Mouse (Mus musculus) heart, embryonic 15.5 days (tissue): ENCODE measurements around the gene Tada1. TPM values are rescaled to one million over a fixed set of nuclear protein-coding genes. Genes with fewer than 3 reads are reported as not detected.

Experiments used
- ATAC-seq: fragments of 200-750 bp; cut with Nextera tagmentation; replicated peaks from 2 replicates; pipeline ENCODE4 v1.8.0; 2017; ENCODE audit warnings: low read depth, moderate TSS enrichment; ENCODE audit not compliant: insufficient number of reproducible peaks, insufficient read depth, low FRiP score
- H3K27ac ChIP-seq: fragments of 300-500 bp; sonication (generic); 2 replicates; pipeline ENCODE4 v1.5.1; 2015; ENCODE audit warnings: mild to moderate bottlenecking, inconsistent platforms
- H3K27me3 ChIP-seq: fragments of 300-500 bp; sonication (generic); 2 replicates; pipeline ENCODE4 v1.6.1; 2015; ENCODE audit warnings: inconsistent platforms
- H3K36me3 ChIP-seq: fragments of 300-500 bp; sonication (generic); 2 replicates; pipeline ENCODE4 v1.6.1; 2015; ENCODE audit warnings: mild to moderate bottlenecking, inconsistent platforms
- H3K4me1 ChIP-seq: fragments of 300-500 bp; sonication (generic); replicated peaks from 2 replicates; pipeline ENCODE4 v1.6.1; 2015; ENCODE audit warnings: inconsistent platforms
- H3K4me2 ChIP-seq: fragments of 300-500 bp; sonication (generic); 2 replicates; pipeline ENCODE4 v1.6.1; 2015; ENCODE audit warnings: inconsistent platforms, mild to moderate bottlenecking, moderate library complexity
- H3K4me3 ChIP-seq: fragments of 300-500 bp; sonication (generic); 2 replicates; pipeline ENCODE4 v1.5.1; 2015; ENCODE audit warnings: mild to moderate bottlenecking, inconsistent platforms
- H3K9ac ChIP-seq: fragments of 300-500 bp; sonication (generic); 2 replicates; pipeline ENCODE4 v1.6.1; 2015; ENCODE audit warnings: mild to moderate bottlenecking, inconsistent platforms
- H3K9me3 ChIP-seq: fragments of 300-500 bp; sonication (generic); replicated peaks from 2 replicates; pipeline ENCODE4 v1.6.1; 2016; ENCODE audit warnings: inconsistent platforms
- WGBS: fragments of 180-500 bp; shearing (Covaris S2); methylation state at CpG from one replicate; pipeline ENCODE4 v1.1.7; 2015; ENCODE audit warnings: mixed read lengths; 5-methylcytosine and 5-hydroxymethylcytosine counted together
- polyA plus RNA-seq: library from polyadenylated mRNA; unstranded; fragments of >200 nt; fragmentation: Nextera tagmentation; extraction: Ambion mirVana; gene quantifications from 2 replicates; pipeline ENCODE4 v1.2.1, GENCODE M21; 2015

The Tada1 gene
- polyA plus RNA-seq, 1 experiment from 2014 or later, result 27.5 TPM

GRCm38 (mm10) chr1:166360157-166360855, 18.6 kb upstream of the Tada1 start:
- H3K36me3 ChIP-seq, result no peaks in the 10 kb centered on the region
- no peaks in the 10 kb centered on the region for H3K9me3 ChIP-seq
- peaks cover 5% of the 10 kb centered on the region; the same call in 1 of the 2 replicates for H3K27me3 ChIP-seq
- 23% methylated on average over 14 of the region's 14 CpGs for WGBS
- H3K4me1 ChIP-seq, result no peaks in the 10 kb centered on the region
- peak; percentile 62; the same call in 1 of the 2 replicates for ATAC-seq
- no peak overlapping the region for H3K9ac ChIP-seq
- H3K4me3 ChIP-seq, result no peak overlapping the region
- no peak overlapping the region for H3K4me2 ChIP-seq
- H3K27ac ChIP-seq, result no peak overlapping the region

GRCm38 (mm10) chr1:166360896-166361295, 18.0 kb upstream of the Tada1 start:
- 75% methylated on average over 5 of the region's 5 CpGs for WGBS
- H3K4me3 ChIP-seq, result no peak overlapping the region
- no peak for ATAC-seq

GRCm38 (mm10) chr1:166361842-166362241, 17.1 kb upstream of the Tada1 start:
- Histone ChIP-seq H3K27ac (no peak overlapping the region), H3K36me3 (no peaks in the 10 kb centered on the region), H3K4me1 (no peaks in the 10 kb centered on the region), H3K27me3 (peaks cover 5% of the 10 kb centered on the region; the same call in 1 of the 2 replicates), H3K4me2 (no peak overlapping the region), H3K9me3 (no peaks in the 10 kb centered on the region), H3K9ac (no peak overlapping the region), H3K4me3 (no peak overlapping the region)
- ATAC-seq, result no peak
- 69% methylated on average over 3 of the region's 3 CpGs for WGBS

More at GRCm38 (mm10) chr1:166360896-166361295, 18.0 kb upstream of the Tada1 start:
- no peak overlapping the region for H3K27ac ChIP-seq
- H3K36me3 ChIP-seq, result no peaks in the 10 kb centered on the region
- H3K4me2 ChIP-seq, result no peak overlapping the region
- no peaks in the 10 kb centered on the region for H3K9me3 ChIP-seq
- peaks cover 5% of the 10 kb centered on the region; the same call in 1 of the 2 replicates for H3K27me3 ChIP-seq
- H3K9ac ChIP-seq, result no peak overlapping the region
- no peaks in the 10 kb centered on the region for H3K4me1 ChIP-seq

DNA sequence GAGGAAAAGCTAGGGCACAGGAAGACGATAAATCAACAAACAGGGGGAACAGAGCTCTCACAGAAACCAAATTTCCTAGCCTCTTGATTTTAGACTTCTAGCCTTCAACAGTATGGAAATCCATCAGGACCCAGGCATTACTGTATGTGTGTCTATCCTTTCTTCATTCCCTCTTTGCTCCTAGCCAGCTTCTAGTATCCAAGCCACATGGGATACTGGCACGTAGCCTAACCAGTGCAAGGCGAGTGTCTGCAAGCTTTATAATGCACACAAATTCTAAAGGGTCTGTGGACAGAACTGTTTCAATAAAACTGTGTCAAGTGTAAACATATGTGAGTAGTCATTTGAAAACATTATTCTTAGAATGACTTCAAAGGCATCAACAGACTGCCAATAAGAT, 16.2 kb upstream of the Tada1 start:
- 74% methylated on average over 3 of the region's 3 CpGs for WGBS
- no peaks in the 10 kb centered on the region for H3K36me3 ChIP-seq
- H3K4me1 ChIP-seq, result no peaks in the 10 kb centered on the region
- no peak for ATAC-seq
- no peaks in the 10 kb centered on the region for H3K9me3 ChIP-seq
- no peak overlapping the region for H3K9ac ChIP-seq
- no peak overlapping the region for H3K27ac ChIP-seq
- peaks cover 5% of the 10 kb centered on the region; the same call in 1 of the 2 replicates for H3K27me3 ChIP-seq
- no peak overlapping the region for H3K4me2 ChIP-seq
- no peak overlapping the region for H3K4me3 ChIP-seq

DNA sequence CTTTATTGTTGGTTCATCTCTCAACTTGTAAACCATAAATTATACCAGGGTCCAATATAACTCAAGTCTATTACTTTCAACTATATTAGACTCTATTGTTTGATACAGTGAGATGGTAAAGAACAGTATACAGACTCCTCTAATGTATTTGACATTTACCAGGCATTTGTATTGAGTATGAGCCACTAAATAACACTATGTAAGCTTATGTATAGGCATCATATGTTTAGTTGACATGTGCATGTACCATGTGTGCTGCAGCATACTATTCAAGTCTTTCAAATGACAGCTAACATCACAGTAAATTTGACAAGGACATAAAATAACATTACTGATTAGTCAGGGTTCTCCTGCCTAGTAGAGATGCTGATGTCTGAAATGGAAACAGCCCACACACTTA, 15.8 kb upstream of the Tada1 start:
- H3K9ac ChIP-seq, result no peak overlapping the region
- no peaks in the 10 kb centered on the region for H3K9me3 ChIP-seq
- no peaks in the 10 kb centered on the region for H3K4me1 ChIP-seq
- H3K4me3 ChIP-seq, result no peak overlapping the region
- no peak for ATAC-seq
- no peak overlapping the region for H3K4me2 ChIP-seq
- no peaks in the 10 kb centered on the region for H3K36me3 ChIP-seq
- H3K27ac ChIP-seq, result no peak overlapping the region
- peaks cover 5% of the 10 kb centered on the region; the same call in 1 of the 2 replicates for H3K27me3 ChIP-seq

- Histone ChIP-seq H3K27me3 (no peaks in the 10 kb centered on the region), H3K36me3 (no peaks in the 10 kb centered on the region; the same call in 1 of the 2 replicates), H3K27ac (no peak overlapping the region), H3K9ac (no peak overlapping the region), H3K4me2 (no peak overlapping the region), H3K4me3 (no peak overlapping the region), H3K4me1 (peaks cover 18% of the 10 kb centered on the region), H3K9me3 (no peaks in the 10 kb centered on the region)
- ATAC-seq, result no peak
- 82% methylated on average over 6 of the region's 6 CpGs for WGBS
Observed at GRCm38 (mm10) chr1:166377171-166377570, 1.7 kb upstream of the Tada1 start.

- H3K9ac ChIP-seq, result peak overlapping the region; percentile 60
- no peaks in the 10 kb centered on the region for H3K9me3 ChIP-seq
- H3K4me1 ChIP-seq, result peaks cover 18% of the 10 kb centered on the region
- H3K4me3 ChIP-seq, result peak overlapping the region; percentile 94
- peak overlapping the region; percentile 96 for H3K27ac ChIP-seq
- H3K36me3 ChIP-seq, result peaks cover 10% of the 10 kb centered on the region
- ATAC-seq, result no peak
- peak overlapping the region; percentile 76 for H3K4me2 ChIP-seq
- WGBS, result 5% methylated on average over 20 of the region's 21 CpGs
- H3K27me3 ChIP-seq, result no peaks in the 10 kb centered on the region
Observed at GRCm38 (mm10) chr1:166378431-166379012, 375 bp upstream of the Tada1 start.

DNA sequence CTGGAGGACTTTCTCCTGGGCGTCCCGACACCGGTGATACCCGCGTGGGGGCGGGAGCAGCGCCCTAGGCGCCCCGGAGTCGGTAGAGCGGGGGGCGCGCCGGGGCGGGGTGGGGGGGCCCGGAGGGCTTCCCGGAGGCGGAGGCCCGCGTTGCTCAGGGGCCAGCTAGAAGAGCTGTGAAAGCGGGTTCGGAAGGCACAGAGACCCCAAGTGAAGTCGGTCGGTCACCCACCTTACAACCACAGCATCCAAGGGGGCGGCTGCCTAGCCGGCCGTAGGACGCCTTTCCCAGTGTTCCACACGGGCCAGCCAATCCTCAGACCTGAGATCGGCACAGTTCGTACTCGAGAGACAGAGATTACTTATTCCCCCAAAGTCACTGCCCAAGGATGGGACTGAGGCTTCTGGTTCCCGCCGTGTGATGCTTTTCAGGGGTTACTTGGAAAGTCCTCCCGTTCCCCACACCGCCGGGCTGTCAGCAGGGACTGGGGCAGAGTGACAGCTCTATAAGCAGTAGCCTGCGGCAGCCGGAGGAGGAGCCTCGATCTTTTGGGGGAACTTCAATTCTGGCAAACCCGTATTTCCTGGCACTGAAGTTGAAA, 834 bp downstream of the Tada1 start:
- H3K9ac ChIP-seq, result peak overlapping the region; percentile 99
- peak overlapping the region; percentile 96 for H3K27ac ChIP-seq
- ATAC-seq, result peak; percentile 28; the same call in 1 of the 2 replicates
- H3K4me3 ChIP-seq, result peak overlapping the region; percentile 94
- H3K4me2 ChIP-seq, result peak overlapping the region; percentile 62
- peaks cover 18% of the 10 kb centered on the region for H3K36me3 ChIP-seq
- H3K9me3 ChIP-seq, result no peaks in the 10 kb centered on the region
- peaks cover 18% of the 10 kb centered on the region for H3K4me1 ChIP-seq
- H3K27me3 ChIP-seq, result no peaks in the 10 kb centered on the region
- WGBS, result under 1% methylated on average over 41 of the region's 41 CpGs

DNA sequence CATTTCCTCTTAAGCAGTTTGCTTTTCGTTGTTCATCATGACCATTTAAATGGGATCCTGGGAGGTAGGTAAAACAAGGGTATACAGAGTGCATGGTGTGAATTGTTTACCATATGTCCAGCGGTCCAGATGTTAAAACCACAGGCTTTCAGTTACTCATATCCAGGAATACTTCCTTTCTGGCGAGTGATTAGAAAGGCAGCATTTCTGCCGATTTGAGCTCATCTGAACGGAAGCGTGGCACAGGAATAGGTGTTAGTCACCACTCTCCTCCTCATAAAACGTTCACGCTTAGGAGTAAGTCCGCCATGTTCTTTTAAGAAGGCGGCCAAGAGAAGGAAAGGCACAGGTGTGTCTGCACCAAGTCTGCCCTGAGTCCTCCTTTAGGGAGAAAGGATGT, 2.4 kb downstream of the Tada1 start:
- no peak for ATAC-seq
- no peak overlapping the region for H3K4me3 ChIP-seq
- H3K27ac ChIP-seq, result no peak overlapping the region
- H3K4me2 ChIP-seq, result no peak overlapping the region
- H3K9ac ChIP-seq, result no peak overlapping the region
- H3K4me1 ChIP-seq, result peaks cover 18% of the 10 kb centered on the region
- WGBS, result 71% methylated on average over 10 of the region's 10 CpGs
- peaks cover 32% of the 10 kb centered on the region for H3K36me3 ChIP-seq
- no peaks in the 10 kb centered on the region for H3K27me3 ChIP-seq
- no peaks in the 10 kb centered on the region for H3K9me3 ChIP-seq

- no peaks in the 10 kb centered on the region for H3K27me3 ChIP-seq
- no peak overlapping the region for H3K4me2 ChIP-seq
- no peak overlapping the region for H3K4me3 ChIP-seq
Observed at GRCm38 (mm10) chr1:166381821-166382220, 2.9 kb downstream of the Tada1 start.

DNA sequence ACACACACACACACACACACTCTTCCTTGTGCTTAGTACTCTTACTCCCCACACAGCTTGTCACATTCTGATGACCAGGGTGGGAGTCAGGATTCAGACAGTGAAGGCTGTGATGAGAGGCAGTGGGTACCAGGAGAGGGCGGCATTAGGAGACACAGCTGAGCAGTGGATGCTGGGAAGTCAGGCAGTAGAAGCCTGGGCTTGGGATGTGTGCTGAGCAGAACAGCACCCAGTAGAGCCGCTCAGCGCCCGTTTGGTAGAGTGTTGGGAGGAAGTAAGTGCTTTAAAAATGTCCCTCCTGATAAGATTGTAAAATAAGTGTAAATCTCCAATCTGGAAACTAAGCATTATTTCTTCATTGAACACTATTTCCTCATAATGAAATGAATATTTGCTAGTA, 3.7 kb downstream of the Tada1 start:
- peaks cover 18% of the 10 kb centered on the region for H3K4me1 ChIP-seq
- no peak overlapping the region for H3K9ac ChIP-seq
- 76% methylated on average over 4 of the region's 4 CpGs for WGBS
- peaks cover 40% of the 10 kb centered on the region for H3K36me3 ChIP-seq
- no peak overlapping the region for H3K27ac ChIP-seq
- no peaks in the 10 kb centered on the region for H3K9me3 ChIP-seq
- ATAC-seq, result no peak
- no peaks in the 10 kb centered on the region for H3K27me3 ChIP-seq
- H3K4me3 ChIP-seq, result no peak overlapping the region
- no peak overlapping the region for H3K4me2 ChIP-seq

More at GRCm38 (mm10) chr1:166381821-166382220, 2.9 kb downstream of the Tada1 start:
- no peak overlapping the region for H3K27ac ChIP-seq
- 60% methylated on average over 5 of the region's 5 CpGs for WGBS
- H3K36me3 ChIP-seq, result peaks cover 37% of the 10 kb centered on the region
- ATAC-seq, result no peak
- H3K9ac ChIP-seq, result no peak overlapping the region
- H3K9me3 ChIP-seq, result no peaks in the 10 kb centered on the region
- peaks cover 18% of the 10 kb centered on the region for H3K4me1 ChIP-seq
